Mouse (Mus musculus) hindbrain, embryonic 10.5 days (tissue): ENCODE measurements around the gene Rpgrip1. TPM values are rescaled to one million over a fixed set of nuclear protein-coding genes. Genes with fewer than 3 reads are reported as not detected.
A peak's percentile ranks its signal among the peaks of the same experiment; 100 is the strongest.

Source experiments
- DNase-seq: peaks from one replicate; pipeline ENCODE4 v3.0.0-alpha.2; 2017; ENCODE audit warnings: low spot score
- H3K27ac ChIP-seq: fragments of 300-500 bp; sonication (generic); 2 replicates; pipeline ENCODE4 v1.5.1; 2016; ENCODE audit warnings: mild to moderate bottlenecking, moderate library complexity
- H3K27me3 ChIP-seq: fragments of 300-500 bp; sonication (generic); 2 replicates; pipeline ENCODE4 v1.6.1; 2016; ENCODE audit warnings: mild to moderate bottlenecking; ENCODE audit not compliant: poor library complexity, insufficient read depth, severe bottlenecking
- H3K36me3 ChIP-seq: fragments of 300-500 bp; sonication (generic); 2 replicates; pipeline ENCODE4 v1.6.1; 2016; ENCODE audit warnings: mild to moderate bottlenecking, moderate library complexity
- H3K4me1 ChIP-seq: fragments of 300-500 bp; sonication (generic); replicated peaks from 2 replicates; pipeline ENCODE4 v1.6.1; 2016; ENCODE audit warnings: mild to moderate bottlenecking
- H3K4me3 ChIP-seq: fragments of 300-500 bp; sonication (generic); 2 replicates; pipeline ENCODE4 v1.5.1; 2016; ENCODE audit warnings: mild to moderate bottlenecking, moderate library complexity
- H3K9me3 ChIP-seq: fragments of 300-500 bp; sonication (generic); 2 replicates; pipeline ENCODE4 v1.6.1; 2016; ENCODE audit warnings: mild to moderate bottlenecking, moderate library complexity
- WGBS: fragments of 180-500 bp; shearing (Covaris S2); methylation state at CpG from one replicate; pipeline ENCODE4 v1.1.7; 2016; 5-methylcytosine and 5-hydroxymethylcytosine counted together
- polyA plus RNA-seq: library from polyadenylated mRNA; unstranded; fragments of >200 nt; fragmentation: Nextera tagmentation; extraction: Ambion mirVana; gene quantifications from 2 replicates; pipeline ENCODE4 v1.2.1, GENCODE M21; 2016

The Rpgrip1 gene
- polyA plus RNA-seq, 1 experiment from 2014 or later = 83.0 TPM

GRCm38 (mm10) chr14:52103856-52104676 is 6.4 kb upstream of the Rpgrip1 start, which contains the start of gene Hnrnpc:
TSS of gene Hnrnpc (minus strand) at chr14:52104028.
- H3K4me3 ChIP-seq = peak within 1 kb of the TSS; percentile 93
- WGBS = under 1% methylated on average over 50 of the region's 50 CpGs
- H3K27ac ChIP-seq = peak within 1 kb of the TSS; percentile 99
- H3K36me3 ChIP-seq = peaks cover 31% of the 10 kb centered on the region
- H3K4me1 ChIP-seq = peaks cover 34% of the 10 kb centered on the region
- DNase-seq = peak; percentile 100
- no peaks in the 10 kb centered on the region for H3K27me3 ChIP-seq
- H3K9me3 ChIP-seq = no peaks in the 10 kb centered on the region

DNA sequence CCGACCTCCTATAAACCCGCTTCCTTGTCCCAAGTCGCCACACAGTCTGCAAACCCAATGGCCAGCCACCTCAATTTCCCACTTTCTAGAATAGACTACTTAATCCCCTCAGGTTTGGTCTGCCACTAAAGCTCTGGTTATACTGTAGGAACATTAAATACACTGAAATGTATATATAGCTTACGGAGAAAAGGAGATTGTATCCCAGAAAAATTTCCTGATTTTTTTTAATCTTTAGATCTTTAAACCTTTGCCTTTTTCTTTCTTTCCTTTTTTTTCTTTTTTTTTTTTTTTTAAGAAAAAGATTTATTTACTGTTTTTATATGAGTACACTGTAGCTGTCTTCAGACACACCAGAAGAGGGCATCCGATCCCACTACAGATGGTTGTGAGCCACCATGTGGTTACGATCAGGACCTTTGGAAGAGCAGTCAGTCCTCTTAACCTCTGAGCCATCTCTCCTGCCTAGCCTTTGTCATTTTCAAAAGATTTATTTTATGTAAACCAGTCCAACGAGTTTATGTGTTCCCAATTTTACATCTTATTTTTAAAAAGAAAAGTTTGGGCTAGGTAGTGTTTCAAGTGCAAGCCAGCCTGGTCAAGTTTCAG is 5.7 kb upstream of the Rpgrip1 start:
- no peak for DNase-seq
- peak overlapping the region; percentile 99 for H3K27ac ChIP-seq
- WGBS = 40% methylated on average over 7 of the region's 7 CpGs
- peaks cover 32% of the 10 kb centered on the region for H3K4me1 ChIP-seq
- H3K36me3 ChIP-seq = peaks cover 24% of the 10 kb centered on the region
- H3K27me3 ChIP-seq = no peaks in the 10 kb centered on the region
- no peaks in the 10 kb centered on the region for H3K9me3 ChIP-seq
- H3K4me3 ChIP-seq = peak overlapping the region; percentile 93

- Histone ChIP-seq H3K4me1 (peaks cover 28% of the 10 kb centered on the region), H3K4me3 (no peak overlapping the region), H3K36me3 (peaks cover 20% of the 10 kb centered on the region), H3K9me3 (no peaks in the 10 kb centered on the region), H3K27me3 (no peaks in the 10 kb centered on the region), H3K27ac (no peak overlapping the region)
- 89% methylated on average over 2 of the region's 2 CpGs for WGBS
- no peak for DNase-seq
Measured at GRCm38 (mm10) chr14:52105308-52105707, 5.2 kb upstream of the Rpgrip1 start.

DNA sequence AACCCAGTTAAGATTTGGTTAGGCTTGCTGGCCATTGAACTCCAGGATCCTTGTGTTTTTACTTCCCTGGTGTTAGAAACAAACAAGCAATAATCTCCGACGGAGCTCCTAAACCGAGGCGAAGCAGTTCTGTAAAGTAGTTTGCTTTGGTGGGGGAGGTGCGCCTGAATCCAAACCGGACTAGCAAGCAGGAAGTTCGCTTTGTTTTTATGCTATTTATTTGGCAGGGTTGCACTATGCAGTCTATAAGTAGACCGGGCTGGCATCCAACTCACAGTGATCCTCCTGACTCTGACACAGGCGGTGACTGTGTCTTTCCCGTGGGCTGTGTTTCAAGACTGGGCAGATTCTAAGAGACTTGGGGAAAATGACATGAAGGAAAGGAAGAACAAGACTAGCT is 3.8 kb upstream of the Rpgrip1 start:
- Histone ChIP-seq H3K27me3 (no peaks in the 10 kb centered on the region), H3K9me3 (no peaks in the 10 kb centered on the region), H3K4me1 (peaks cover 14% of the 10 kb centered on the region), H3K36me3 (peaks cover 7% of the 10 kb centered on the region), H3K27ac (no peak overlapping the region), H3K4me3 (no peak overlapping the region)
- WGBS = 34% methylated on average over 10 of the region's 10 CpGs
- DNase-seq = no peak

DNA sequence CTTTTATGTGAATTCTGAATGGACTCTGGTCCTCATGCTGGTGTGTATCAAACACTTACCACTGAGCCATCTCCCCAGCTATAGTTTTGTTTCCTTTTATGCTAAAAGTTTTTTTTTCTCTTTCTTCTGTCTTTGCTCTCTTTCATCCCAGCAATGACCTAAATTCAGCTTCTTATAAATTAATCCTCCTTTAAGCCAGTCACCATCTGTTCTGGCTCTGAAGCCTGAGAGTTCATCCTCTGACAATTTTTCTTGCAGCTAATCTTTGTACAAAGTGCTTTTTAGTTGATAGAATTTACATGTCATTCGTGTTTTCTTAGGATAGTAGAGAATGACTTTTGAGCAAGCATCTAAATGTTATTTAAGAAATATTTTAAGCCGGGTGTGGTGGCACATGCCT is 2.5 kb upstream of the Rpgrip1 start:
- Histone ChIP-seq H3K4me3 (no peak overlapping the region), H3K27ac (no peak overlapping the region), H3K4me1 (0 out of 2 replicates have a peak, but pooled peaks cover 4% of the 10 kb centered on the region), H3K27me3 (no peaks in the 10 kb centered on the region), H3K9me3 (no peaks in the 10 kb centered on the region), H3K36me3 (no peaks in the 10 kb centered on the region)
- 86% methylated on average over 2 of the region's 2 CpGs for WGBS
- DNase-seq = no peak

DNA sequence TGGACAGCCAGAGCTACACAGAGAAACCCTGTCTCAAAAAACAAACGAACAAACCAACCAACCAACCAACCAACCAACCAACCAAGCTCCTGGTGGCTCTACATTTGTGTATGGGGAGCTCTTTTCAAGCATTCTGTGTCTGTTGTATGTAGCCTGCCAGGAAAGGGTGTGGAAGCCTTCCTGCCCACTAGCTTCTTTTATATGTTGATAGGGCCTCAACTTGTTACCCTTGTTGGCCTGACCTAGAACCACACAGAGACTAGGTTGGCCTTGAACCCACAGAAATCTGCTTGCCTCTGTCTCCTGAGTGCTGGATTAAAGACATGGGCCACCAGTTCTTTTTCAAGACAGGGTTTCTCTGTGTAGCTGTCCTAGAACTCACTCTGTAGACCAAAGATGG is 3.6 kb downstream of the Rpgrip1 start:
- H3K9me3 ChIP-seq = no peaks in the 10 kb centered on the region
- H3K27me3 ChIP-seq = no peaks in the 10 kb centered on the region
- WGBS = 71% methylated on average over 1 of the region's 1 CpGs
- no peak overlapping the region for H3K4me3 ChIP-seq
- H3K36me3 ChIP-seq = no peaks in the 10 kb centered on the region
- DNase-seq = no peak
- no peak overlapping the region for H3K27ac ChIP-seq
- H3K4me1 ChIP-seq = peaks cover 8% of the 10 kb centered on the region

GRCm38 (mm10) chr14:52117241-52117640 is 6.7 kb downstream of the Rpgrip1 start:
- 94% methylated on average over 5 of the region's 5 CpGs for WGBS
- no peaks in the 10 kb centered on the region for H3K9me3 ChIP-seq
- peaks cover 12% of the 10 kb centered on the region; the same call in 1 of the 2 replicates for H3K27me3 ChIP-seq
- H3K27ac ChIP-seq = no peak overlapping the region
- H3K4me3 ChIP-seq = no peak overlapping the region
- peaks cover 14% of the 10 kb centered on the region for H3K4me1 ChIP-seq
- no peak for DNase-seq
- H3K36me3 ChIP-seq = no peaks in the 10 kb centered on the region

DNA sequence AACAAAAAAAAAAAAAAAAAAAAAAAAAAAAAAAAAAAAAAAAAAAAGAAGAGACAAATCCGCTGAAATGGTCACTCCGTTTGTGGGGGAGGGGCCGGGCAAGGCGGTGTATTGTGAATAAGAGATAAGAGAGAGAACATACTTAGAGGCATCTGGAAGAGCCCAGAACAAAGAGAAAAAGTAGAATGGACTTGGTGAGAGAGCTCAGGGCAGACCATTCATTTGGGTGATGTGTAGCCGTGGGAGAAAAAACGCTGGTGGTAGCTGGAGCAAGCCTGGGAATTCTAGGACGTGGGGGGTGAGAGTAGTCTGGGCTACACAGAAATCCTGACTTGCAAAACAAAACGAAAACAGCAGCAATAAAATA is 7.9 kb downstream of the Rpgrip1 start:
- 28% methylated on average over 8 of the region's 8 CpGs for WGBS
- DNase-seq = no peak
- H3K36me3 ChIP-seq = no peaks in the 10 kb centered on the region
- peaks cover 14% of the 10 kb centered on the region for H3K4me1 ChIP-seq
- H3K9me3 ChIP-seq = no peaks in the 10 kb centered on the region
- H3K4me3 ChIP-seq = peak overlapping the region; percentile 73
- H3K27ac ChIP-seq = peak overlapping the region; percentile 93
- H3K27me3 ChIP-seq = peaks cover 12% of the 10 kb centered on the region; the same call in 1 of the 2 replicates

DNA sequence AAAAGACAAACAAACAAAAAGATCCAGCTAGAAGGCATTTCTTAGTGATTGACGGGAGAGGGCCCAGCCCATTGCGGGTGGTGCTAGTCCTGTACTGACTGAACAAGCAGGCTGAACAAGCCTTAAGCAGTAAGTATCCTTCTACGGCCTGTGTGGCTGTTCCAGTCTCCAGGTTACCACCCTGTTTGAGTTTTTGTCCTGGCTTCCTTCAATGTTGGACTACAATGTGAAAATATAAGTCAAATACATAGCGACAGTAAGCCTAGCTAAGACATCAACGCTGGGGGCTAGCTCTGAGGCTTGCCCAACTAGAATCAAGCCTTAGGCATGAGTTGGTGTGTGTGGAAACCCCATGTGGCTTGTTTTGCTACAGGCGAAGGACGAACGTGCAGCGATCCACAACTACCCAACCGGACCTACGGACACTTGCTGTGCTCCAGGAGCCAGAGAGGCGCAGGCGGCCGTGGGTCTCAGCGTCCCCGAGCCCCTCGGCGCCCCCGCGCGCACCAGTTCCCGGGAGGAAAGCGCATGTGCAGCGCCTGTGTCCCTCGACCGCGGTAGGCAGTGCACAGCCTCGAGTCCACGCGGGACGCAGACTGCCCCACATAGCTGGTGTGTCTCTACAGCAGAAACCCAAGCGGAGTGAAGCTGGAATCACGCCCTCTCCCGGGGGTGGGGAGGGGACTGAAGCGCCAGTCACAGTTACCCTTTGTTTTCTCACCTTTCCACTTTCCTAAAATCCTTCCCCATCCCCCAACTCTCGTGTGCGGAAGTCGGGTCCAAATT is 8.5 kb downstream of the Rpgrip1 start:
- no peaks in the 10 kb centered on the region for H3K9me3 ChIP-seq
- peaks cover 12% of the 10 kb centered on the region; the same call in 1 of the 2 replicates for H3K27me3 ChIP-seq
- peak overlapping the region; percentile 73 for H3K4me3 ChIP-seq
- DNase-seq = peak; percentile 77
- H3K36me3 ChIP-seq = no peaks in the 10 kb centered on the region
- H3K27ac ChIP-seq = peak overlapping the region; percentile 93
- under 1% methylated on average over 38 of the region's 38 CpGs for WGBS
- peaks cover 14% of the 10 kb centered on the region for H3K4me1 ChIP-seq

- peaks cover 12% of the 10 kb centered on the region; the same call in 1 of the 2 replicates for H3K27me3 ChIP-seq
- no peak for DNase-seq
- H3K27ac ChIP-seq = no peak overlapping the region
- no peaks in the 10 kb centered on the region for H3K36me3 ChIP-seq
- WGBS = 61% methylated on average over 7 of the region's 7 CpGs
- H3K4me1 ChIP-seq = peaks cover 14% of the 10 kb centered on the region
- H3K9me3 ChIP-seq = no peaks in the 10 kb centered on the region
- peak overlapping the region; percentile 73; the same call in 1 of the 2 replicates for H3K4me3 ChIP-seq
Measured at GRCm38 (mm10) chr14:52120169-52120568, 9.7 kb downstream of the Rpgrip1 start.

DNA sequence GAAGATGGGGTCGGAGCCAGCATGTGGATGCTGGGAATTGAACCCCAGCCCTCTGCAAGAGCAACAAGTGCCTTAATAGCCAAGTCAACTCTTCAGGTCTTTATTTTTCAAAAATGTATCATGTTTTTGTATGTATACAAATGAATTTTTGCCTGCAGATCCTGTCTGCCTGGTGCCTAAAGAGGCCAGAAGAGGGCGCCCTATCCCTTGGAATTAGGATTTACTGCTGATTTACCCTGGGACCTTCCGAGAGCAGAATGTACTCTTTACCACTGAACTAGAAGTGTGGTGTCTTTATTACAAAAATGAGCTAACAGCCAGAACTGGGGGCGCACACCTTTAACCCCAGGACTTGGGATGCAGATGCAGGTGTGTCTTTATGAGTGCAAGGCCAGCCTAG is 13.4 kb downstream of the Rpgrip1 start:
- Histone ChIP-seq H3K4me1 (peaks cover 8% of the 10 kb centered on the region), H3K27ac (no peak overlapping the region), H3K27me3 (peaks cover 12% of the 10 kb centered on the region; the same call in 1 of the 2 replicates), H3K9me3 (no peaks in the 10 kb centered on the region), H3K36me3 (no peaks in the 10 kb centered on the region), H3K4me3 (no peak overlapping the region)
- peak; percentile 70 for DNase-seq
- whole genome bisulfite sequencing = 22% methylated on average over 4 of the region's 4 CpGs

GRCm38 (mm10) chr14:52124636-52125035 is 14.1 kb downstream of the Rpgrip1 start:
- Histone ChIP-seq H3K4me3 (no peak overlapping the region), H3K27ac (no peak overlapping the region), H3K27me3 (peaks cover 12% of the 10 kb centered on the region; the same call in 1 of the 2 replicates), H3K4me1 (0 out of 2 replicates have a peak, but pooled peaks cover 1% of the 10 kb centered on the region), H3K9me3 (no peaks in the 10 kb centered on the region), H3K36me3 (no peaks in the 10 kb centered on the region)
- DNase-seq = no peak
- WGBS = 93% methylated on average over 3 of the region's 3 CpGs
